Mouse (Mus musculus): ENCODE data around the gene Plxnd1. TPM values are rescaled to one million over a fixed set of nuclear protein-coding genes. Genes with fewer than 3 reads are reported as not detected.
A peak's percentile ranks its signal among the peaks of the same experiment; 100 is the strongest.

Gene Plxnd1
- polyA plus RNA-seq, 1 experiment from 2014 or later, result 243 TPM

- Histone ChIP-seq H3K36me3 (ENCODE audit: inconsistent target) (no peaks in the 10 kb centered on the region), H3K4me3 (ENCODE audit: inconsistent target) (no peak overlapping the region), H3K27ac (no peak overlapping the region), H3K79me2 (ENCODE audit: inconsistent target) (no peaks in the 10 kb centered on the region)
- WGBS (ENCODE audit: missing documents), result 89% methylated on average over 5 of the region's 5 CpGs
These were observed 78.2 kb downstream of the Plxnd1 start for GRCm38 (mm10) chr6:115916611-115917010.

- no peaks in the 10 kb centered on the region for H3K79me2 ChIP-seq (ENCODE audit: inconsistent target)
- H3K4me3 ChIP-seq (ENCODE audit: inconsistent target), result no peak overlapping the region
- H3K36me3 ChIP-seq (ENCODE audit: inconsistent target), result no peaks in the 10 kb centered on the region
- WGBS (ENCODE audit: missing documents), result 89% methylated on average over 17 of the region's 17 CpGs
- H3K27ac ChIP-seq, result no peak overlapping the region
These were observed 79.0 kb downstream of the Plxnd1 start for GRCm38 (mm10) chr6:115915601-115916445.

- no peaks in the 10 kb centered on the region for H3K36me3 ChIP-seq (ENCODE audit: inconsistent target)
- H3K4me3 ChIP-seq (ENCODE audit: inconsistent target), result no peak overlapping the region
- WGBS (ENCODE audit: missing documents), result 91% methylated on average over 15 of the region's 15 CpGs
- H3K27ac ChIP-seq, result no peak overlapping the region
- H3K79me2 ChIP-seq (ENCODE audit: inconsistent target), result no peaks in the 10 kb centered on the region
These were observed 80.1 kb downstream of the Plxnd1 start for GRCm38 (mm10) chr6:115914511-115915202.

GRCm38 (mm10) chr6:115913482-115913881, 81.3 kb downstream of the Plxnd1 start:
- Histone ChIP-seq H3K4me3 (ENCODE audit: inconsistent target) (no peak overlapping the region), H3K79me2 (ENCODE audit: inconsistent target) (no peaks in the 10 kb centered on the region), H3K27ac (no peak overlapping the region), H3K36me3 (ENCODE audit: inconsistent target) (no peaks in the 10 kb centered on the region)
- WGBS (ENCODE audit: missing documents), result 98% methylated on average over 10 of the region's 10 CpGs

GRCm38 (mm10) chr6:115911763-115912162, 83.0 kb downstream of the Plxnd1 start:
- WGBS (ENCODE audit: missing documents), result 92% methylated on average over 6 of the region's 6 CpGs
- Histone ChIP-seq H3K36me3 (ENCODE audit: inconsistent target) (no peaks in the 10 kb centered on the region), H3K79me2 (ENCODE audit: inconsistent target) (no peaks in the 10 kb centered on the region), H3K27ac (no peak overlapping the region), H3K4me3 (ENCODE audit: inconsistent target) (no peak overlapping the region)

- H3K36me3 ChIP-seq (ENCODE audit: inconsistent target), result no peaks in the 10 kb centered on the region
- no peak overlapping the region for H3K4me3 ChIP-seq (ENCODE audit: inconsistent target)
- WGBS (ENCODE audit: missing documents), result 23% methylated on average over 8 of the region's 8 CpGs
- H3K79me2 ChIP-seq (ENCODE audit: inconsistent target), result no peaks in the 10 kb centered on the region
- peak overlapping the region; percentile 65 for H3K27ac ChIP-seq
These were observed 84.9 kb downstream of the Plxnd1 start for GRCm38 (mm10) chr6:115909940-115910339.

DNA sequence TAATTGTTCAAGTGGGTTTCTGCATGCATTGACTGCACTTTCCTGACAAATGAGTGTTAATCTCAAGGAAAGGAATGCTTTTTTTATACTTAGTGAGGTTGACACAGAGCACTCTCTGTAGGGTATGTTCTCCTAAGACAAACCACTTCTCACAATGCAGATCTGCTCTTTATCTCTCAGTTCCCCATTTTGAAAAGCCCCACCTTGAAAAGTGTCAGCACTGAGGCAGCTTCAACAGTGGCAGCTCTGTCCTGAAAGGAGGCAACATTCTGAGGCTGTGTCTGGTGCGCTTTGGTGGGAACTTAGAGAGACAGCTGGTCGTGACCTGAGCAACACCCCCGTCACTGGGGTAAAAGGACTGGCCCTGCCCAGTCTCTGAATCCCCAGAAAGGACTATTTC, 85.8 kb downstream of the Plxnd1 start:
- Histone ChIP-seq H3K4me3 (ENCODE audit: inconsistent target) (no peak overlapping the region), H3K79me2 (ENCODE audit: inconsistent target) (no peaks in the 10 kb centered on the region), H3K27ac (peak overlapping the region; percentile 65), H3K36me3 (ENCODE audit: inconsistent target) (no peaks in the 10 kb centered on the region)
- WGBS (ENCODE audit: missing documents), result 26% methylated on average over 3 of the region's 3 CpGs

DNA sequence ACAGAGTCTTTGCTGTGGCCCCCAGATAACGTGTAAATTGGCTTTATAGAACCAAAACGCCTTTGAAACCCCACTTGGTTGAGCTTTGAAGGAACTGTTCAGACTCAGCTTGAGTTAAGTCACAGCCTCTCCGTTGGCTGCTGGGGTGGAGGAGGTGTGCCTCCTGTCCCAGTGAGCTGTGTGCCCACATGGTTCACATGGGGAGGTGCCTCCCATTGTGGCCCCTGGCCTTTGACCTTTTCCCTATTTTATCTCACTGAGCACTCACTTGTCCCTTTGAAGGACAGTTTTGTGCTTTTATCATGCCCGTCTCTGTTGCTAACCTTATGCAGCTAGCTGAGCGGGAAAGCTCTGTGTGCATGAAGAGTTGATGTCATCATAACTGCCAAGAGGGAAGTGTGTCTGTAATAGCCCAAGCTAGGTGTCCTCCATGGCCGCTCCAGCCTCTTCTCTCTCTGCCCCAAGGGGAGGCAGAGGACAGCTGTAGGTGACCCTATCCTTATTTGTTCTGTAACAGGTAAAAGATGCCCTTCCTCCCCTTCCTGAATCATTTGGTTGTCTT, 86.3 kb downstream of the Plxnd1 start:
- H3K79me2 ChIP-seq (ENCODE audit: inconsistent target), result no peaks in the 10 kb centered on the region
- WGBS (ENCODE audit: missing documents), result 51% methylated on average over 6 of the region's 6 CpGs
- H3K27ac ChIP-seq, result peak overlapping the region; percentile 65
- H3K4me3 ChIP-seq (ENCODE audit: inconsistent target), result no peak overlapping the region
- no peaks in the 10 kb centered on the region for H3K36me3 ChIP-seq (ENCODE audit: inconsistent target)

DNA sequence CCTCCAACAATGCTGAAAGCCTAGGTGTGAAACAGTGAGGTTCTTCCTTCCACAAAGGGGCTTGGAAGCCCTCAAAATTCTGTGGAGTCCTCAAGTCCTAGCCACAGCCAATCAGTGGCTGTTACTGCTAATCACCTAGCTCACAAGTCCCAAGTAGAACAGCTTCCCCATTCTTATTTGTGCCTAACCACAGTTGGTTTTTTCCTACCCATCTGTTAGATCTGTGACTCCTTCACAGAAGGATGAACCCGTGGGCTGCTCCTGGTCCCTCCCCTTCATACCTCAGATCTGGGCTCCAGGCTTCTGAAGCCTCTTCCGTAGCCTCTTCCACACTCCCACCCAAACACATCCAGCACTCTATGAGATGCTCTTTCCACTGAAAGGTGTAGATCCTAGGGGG, 87.9 kb downstream of the Plxnd1 start:
- no peak overlapping the region for H3K4me3 ChIP-seq (ENCODE audit: inconsistent target)
- 38% methylated on average over 2 of the region's 2 CpGs for WGBS (ENCODE audit: missing documents)
- no peaks in the 10 kb centered on the region for H3K79me2 ChIP-seq (ENCODE audit: inconsistent target)
- H3K36me3 ChIP-seq (ENCODE audit: inconsistent target), result no peaks in the 10 kb centered on the region
- peak overlapping the region; percentile 19 for H3K27ac ChIP-seq

DNA sequence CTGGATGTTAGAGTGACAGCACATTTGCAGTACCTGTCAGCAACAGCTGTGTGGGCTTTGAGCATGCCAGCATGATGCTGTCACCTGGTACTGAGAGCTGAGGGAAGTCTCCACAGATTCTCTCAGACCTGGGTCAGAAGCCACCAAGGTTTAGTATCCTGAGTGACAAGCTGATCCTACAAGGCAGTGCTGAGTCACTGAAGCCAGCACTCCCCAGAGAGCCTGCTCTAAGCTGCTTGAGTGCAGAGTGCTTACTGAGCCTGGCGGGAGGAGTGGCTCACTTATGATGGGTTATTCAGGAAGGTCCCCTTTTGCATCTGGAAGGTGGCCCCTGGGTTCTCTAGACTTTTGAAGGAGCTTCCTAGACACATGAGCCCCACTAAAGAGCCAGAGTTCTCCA, 88.3 kb downstream of the Plxnd1 start:
- Histone ChIP-seq H3K27ac (peak overlapping the region; percentile 19), H3K4me3 (ENCODE audit: inconsistent target) (no peak overlapping the region), H3K79me2 (ENCODE audit: inconsistent target) (no peaks in the 10 kb centered on the region), H3K36me3 (ENCODE audit: inconsistent target) (no peaks in the 10 kb centered on the region)
- 41% methylated on average over 1 of the region's 1 CpGs for WGBS (ENCODE audit: missing documents)

- 87% methylated on average over 6 of the region's 6 CpGs for WGBS (ENCODE audit: missing documents)
- no peaks in the 10 kb centered on the region for H3K79me2 ChIP-seq (ENCODE audit: inconsistent target)
- no peak overlapping the region for H3K27ac ChIP-seq
- H3K4me3 ChIP-seq (ENCODE audit: inconsistent target), result no peak overlapping the region
- H3K36me3 ChIP-seq (ENCODE audit: inconsistent target), result no peaks in the 10 kb centered on the region
These were observed 89.2 kb downstream of the Plxnd1 start for GRCm38 (mm10) chr6:115905568-115905967.

Other genes starting within 250 kb of the Plxnd1 start
- gene Tmem40, start 232.6 kb downstream of the Plxnd1 start, polyA plus RNA-seq (2018), result 0.49 to 1.5 TPM (median 0.86 TPM) in 3 replicates
- 0.33 to 0.35 TPM (median 0.34 TPM) in 3 replicates for gene Cand2, start 220.5 kb downstream of the Plxnd1 start, polyA plus RNA-seq (2018)
- 1,117 to 2,121 TPM (median 1,999 TPM) in 3 replicates for gene Rpl32, start 186.3 kb downstream of the Plxnd1 start, polyA plus RNA-seq (2018)
- 0.16 to 0.32 TPM in 2 of 3 replicates, not detected in the other for gene Efcab12, start 156.6 kb downstream of the Plxnd1 start, polyA plus RNA-seq (2018)
- 4.7 to 9.4 TPM (median 5.9 TPM) in 3 replicates for gene Mbd4, start 141.6 kb downstream of the Plxnd1 start, polyA plus RNA-seq (2018)
- gene Ift122, start 141.5 kb downstream of the Plxnd1 start, polyA plus RNA-seq (2018), result 3.6 to 9.3 TPM (median 6.3 TPM) in 3 replicates
- not detected in 3 replicates for gene Rho, start 63.3 kb downstream of the Plxnd1 start, polyA plus RNA-seq (2018)
- gene H1foo, start 50.1 kb downstream of the Plxnd1 start, polyA plus RNA-seq (2018), result not detected in 3 replicates
- 8.9 to 13.1 TPM (median 11.1 TPM) in 3 replicates for gene Tmcc1, start 198.5 kb upstream of the Plxnd1 start, polyA plus RNA-seq (2018)
- 58.8 to 120 TPM (median 104 TPM) in 3 replicates for gene Washc2, start 213.0 kb upstream of the Plxnd1 start, polyA plus RNA-seq (2018)